16 mouse cellular contexts compared by ENCODE assay signal in the genomic region with DNA sequence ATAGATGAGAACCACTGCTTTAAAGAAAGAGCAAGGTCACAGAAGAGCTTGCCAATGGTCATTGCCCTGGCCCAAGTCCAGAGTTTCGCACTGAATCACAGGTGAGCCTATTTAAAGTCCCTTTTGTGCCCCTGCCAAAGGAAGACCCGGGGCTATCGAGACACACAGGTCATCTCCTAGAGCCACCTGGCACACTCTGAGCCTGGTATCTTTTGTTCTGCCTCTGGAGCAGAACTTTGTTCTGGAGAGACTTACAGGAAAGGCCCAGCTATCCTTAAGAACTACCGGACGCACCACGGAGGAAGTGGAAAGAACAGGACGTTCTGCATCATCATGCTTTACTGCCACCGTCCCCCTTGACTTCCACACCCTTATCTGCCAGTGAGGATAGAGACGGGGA. TPM values are rescaled to one million over a fixed set of nuclear protein-coding genes. Genes with fewer than 3 reads are reported as not detected.
DNase-seq lines count a peak whose midpoint lies in the region; ATAC-seq lines count a peak whose summit lies in the region.
"Had no signal": no experiment of that assay in that cellular context is flagged by ENCODE, and none has a peak within 500 bp of the region (broad histone marks: within the 10 kb centered on the region; RNA-seq: fewer than 3 reads in every experiment).

No protein-coding gene starts in this region.

- no peak overlapping the region for H3K9ac ChIP-seq in neural tube, embryonic 11.5 days (ENCODE audit: low read length)
- no peak overlapping the region for H3K9ac ChIP-seq in neural tube, embryonic 15.5 days (replicated peaks)
- H3K9ac ChIP-seq: forebrain, embryonic 13.5 days; limb, embryonic 12.5 days; lung, embryonic 14.5 days had no signal

- intact Hi-C loops in heart, postnatal 14 days (cut with DNase I) = no loop called here

- H3K4me2 ChIP-seq in neural tube, embryonic 11.5 days (ENCODE audit: low read depth) = no peak overlapping the region
- no peak overlapping the region for H3K4me2 ChIP-seq in neural tube, embryonic 15.5 days
- H3K4me2 ChIP-seq: forebrain, embryonic 13.5 days; limb, embryonic 12.5 days; lung, embryonic 14.5 days; midbrain, embryonic 11.5 days had no signal

- no peak overlapping the region for H3K27ac ChIP-seq in neural tube, embryonic 11.5 days (ENCODE audit: low read depth, low read length)
- no peak overlapping the region for H3K27ac ChIP-seq in neural tube, embryonic 15.5 days (replicated peaks)
- H3K27ac ChIP-seq: forebrain, embryonic 13.5 days; limb, embryonic 12.5 days had no signal

- no peaks in the 10 kb centered on the region for H3K36me3 ChIP-seq in neural tube, embryonic 11.5 days (ENCODE audit: control insufficient read depth, insufficient read depth, low read length)
- peaks cover 10% of the 10 kb centered on the region for H3K36me3 ChIP-seq in neural tube, embryonic 15.5 days

- no peak for ATAC-seq in neural tube, embryonic 11.5 days (ENCODE audit: insufficient read depth, low FRiP score, low TSS enrichment)
- ATAC-seq in neural tube, embryonic 15.5 days (ENCODE audit: low FRiP score) = no peak
- ATAC-seq: forebrain, embryonic 13.5 days; Patski had no signal

- no peaks in the 10 kb centered on the region for H3K27me3 ChIP-seq in neural tube, embryonic 11.5 days (ENCODE audit: control insufficient read depth, insufficient read depth, low read length)
- no peaks in the 10 kb centered on the region for H3K27me3 ChIP-seq in neural tube, embryonic 15.5 days (replicated peaks)
- H3K27me3 ChIP-seq: forebrain, embryonic 13.5 days; limb, embryonic 12.5 days; Patski had no signal

- WGBS in neural tube, embryonic 11.5 days = 92% methylated on average over 9 of the region's 9 CpGs
- 91% methylated on average over 9 of the region's 9 CpGs for WGBS in neural tube, embryonic 15.5 days

- peak; percentile 96 for DNase-seq in heart, adult 11 months
- no peak for DNase-seq in heart, postnatal 14 days
- DNase-seq in kidney, postnatal 14 days = peak; percentile 24
- DNase-seq in kidney, adult 11 months = no peak
- peak; percentile 2 for DNase-seq in neural tube, embryonic 11.5 days (ENCODE audit: low spot score)
- no peak for DNase-seq in c-Kit-positive CD71-positive TER-119-positive erythroid progenitor cells, embryonic 14.5 days (ENCODE audit: low spot score)
- DNase-seq: cerebellum, postnatal 14 days; lung, embryonic 14.5 days; retina, postnatal 1 day had no signal

- H3K4me3 ChIP-seq in neural tube, embryonic 11.5 days (ENCODE audit: low read depth, low read length) = no peak overlapping the region
- H3K4me3 ChIP-seq in neural tube, embryonic 15.5 days (replicated peaks) = no peak overlapping the region
- H3K4me3 ChIP-seq: forebrain, embryonic 13.5 days; limb, embryonic 12.5 days had no signal

- H3K4me1 ChIP-seq in neural tube, embryonic 11.5 days (ENCODE audit: control insufficient read depth, insufficient read depth, low read length) = peaks cover 8% of the 10 kb centered on the region; the same call in 1 of the 2 replicates
- peaks cover 12% of the 10 kb centered on the region for H3K4me1 ChIP-seq in neural tube, embryonic 15.5 days

- H3K9me3 ChIP-seq in neural tube, embryonic 11.5 days (ENCODE audit: control insufficient read depth, low read length) = no peaks in the 10 kb centered on the region
- no peaks in the 10 kb centered on the region for H3K9me3 ChIP-seq in neural tube, embryonic 15.5 days (replicated peaks)
- H3K9me3 ChIP-seq: forebrain, embryonic 13.5 days; limb, embryonic 12.5 days had no signal

RNA-seq across cellular contexts. Expression of a gene that starts 7.1 kb away (rescaled TPM):
- total RNA-seq in heart, postnatal 14 days (2021) = 10 to 100 TPM; 45.5 to 55.2 TPM
- polyA plus RNA-seq in neural tube, embryonic 11.5 days (2014; fragmentation: Nextera tagmentation; extraction: Ambion mirVana) = 9.5 and 10.3 TPM in 2 replicates
- polyA plus RNA-seq in neural tube, embryonic 15.5 days (2015; fragmentation: Nextera tagmentation; extraction: Ambion mirVana) = 20.4 and 22.7 TPM in 2 replicates

RNA-seq across cellular contexts. Expression of a gene that starts 54.1 kb away (rescaled TPM):
- not detected for total RNA-seq in heart, postnatal 14 days (2021)
- polyA plus RNA-seq in neural tube, embryonic 11.5 days (2014; fragmentation: Nextera tagmentation; extraction: Ambion mirVana) = 10.6 and 13.9 TPM in 2 replicates
- 3.5 and 5.0 TPM in 2 replicates for polyA plus RNA-seq in neural tube, embryonic 15.5 days (2015; fragmentation: Nextera tagmentation; extraction: Ambion mirVana)
- total RNA-seq: left cerebral cortex, adult 8-10 months; neutrophil, adult 5-6 weeks had no signal
- polyA plus RNA-seq: limb, embryonic 12.5 days; Patski had no signal

Comparison
In these comparisons a context has a peak if more than half of its experiments do, and no peak if none do; other contexts are left out.
1. DNase-seq: peak in heart, adult 11 months (single experiment), kidney, postnatal 14 days (single experiment) and neural tube, embryonic 11.5 days (single experiment); none in heart, postnatal 14 days (0 of 2), kidney, adult 11 months (single experiment) and c-Kit-positive CD71-positive TER-119-positive erythroid progenitor cells, embryonic 14.5 days (single experiment).